Mouse (Mus musculus) bone marrow, adult 2 months (tissue): ENCODE data around the gene Gapdh. TPM values are rescaled to one million over a fixed set of nuclear protein-coding genes. Genes with fewer than 3 reads are reported as not detected.
A peak's percentile ranks its signal among the peaks of the same experiment; 100 is the strongest.

Source experiments
- H3K27ac ChIP-seq: fragments of 200-500 bp; 2 replicates; pipeline ENCODE4 v1.5.1; 2012; ENCODE audit warnings: low read depth, mild to moderate bottlenecking, control low read depth, inconsistent platforms, low read length; ENCODE audit not compliant: control insufficient read depth, poor library complexity, insufficient read depth
- H3K4me1 ChIP-seq: fragments of 200-500 bp; 2 replicates; pipeline ENCODE4 v1.6.1; 2011; ENCODE audit warnings: low read length; ENCODE audit not compliant: control insufficient read depth, insufficient read depth
- H3K4me3 ChIP-seq: fragments of 200-500 bp; replicated peaks from 2 replicates; pipeline ENCODE3; 2011; ENCODE audit warnings: mild to moderate bottlenecking, low read depth, low read length, control low read depth; ENCODE audit not compliant: control insufficient read depth
- CTCF ChIP-seq: fragments of 200-500 bp; IDR thresholded peaks from 2 replicates; pipeline ENCODE4 v1.5.1; 2011; ENCODE audit warnings: low read length, control low read depth; ENCODE audit not compliant: control insufficient read depth, insufficient read depth
- POLR2A ChIP-seq: fragments of 200-500 bp; IDR thresholded peaks from 2 replicates; pipeline ENCODE4 v1.6.1; 2011; ENCODE audit warnings: low read depth, mild to moderate bottlenecking, control low read depth, low read length, borderline replicate concordance; ENCODE audit not compliant: control insufficient read depth
- WGBS: fragments of 180-500 bp; shearing (Covaris S2); methylation state at CpG from one replicate; pipeline ENCODE4 v1.1.7; 2018; 5-methylcytosine and 5-hydroxymethylcytosine counted together
- polyA plus RNA-seq: library from polyadenylated mRNA; stranded (reverse); fragments of >200 nt; gene quantifications from 2 replicates; pipeline ENCODE4 v1.2.4, GENCODE M21; 2011; ENCODE audit warnings: low replicate concordance; ENCODE audit not compliant: missing spikeins, insufficient read depth, insufficient read length

The Gapdh gene
- polyA plus RNA-seq, 1 experiment, result 98.2 TPM

- WGBS, result 94% methylated on average over 7 of the region's 7 CpGs
- H3K4me1 ChIP-seq, result no peaks in the 10 kb centered on the region
Measured at GRCm38 (mm10) chr6:125179601-125180000, 13.3 kb upstream of the Gapdh start.

GRCm38 (mm10) chr6:125175469-125175868 lies 9.2 kb upstream of the Gapdh start:
- no peak for TF ChIP-seq POLR2A
- no peak for TF ChIP-seq CTCF
- Histone ChIP-seq H3K27ac (no peak overlapping the region), H3K4me1 (no peaks in the 10 kb centered on the region), H3K4me3 (no peak overlapping the region)
- 95% methylated on average over 5 of the region's 5 CpGs for WGBS

More at GRCm38 (mm10) chr6:125179601-125180000, 13.3 kb upstream of the Gapdh start:
- no peak overlapping the region for H3K27ac ChIP-seq
- H3K4me3 ChIP-seq, result no peak overlapping the region
- TF ChIP-seq CTCF (no peak), POLR2A (no peak)

GRCm38 (mm10) chr6:125173256-125173655 lies 7.0 kb upstream of the Gapdh start:
- H3K27ac ChIP-seq, result no peak overlapping the region
- H3K4me1 ChIP-seq, result no peaks in the 10 kb centered on the region
- TF ChIP-seq CTCF (no peak), POLR2A (no peak)
- 95% methylated on average over 7 of the region's 7 CpGs for WGBS
- H3K4me3 ChIP-seq, result no peak overlapping the region

GRCm38 (mm10) chr6:125172474-125172873 lies 6.2 kb upstream of the Gapdh start:
- no peak for TF ChIP-seq CTCF
- no peak for TF ChIP-seq POLR2A
- Histone ChIP-seq H3K4me1 (no peaks in the 10 kb centered on the region), H3K4me3 (no peak overlapping the region), H3K27ac (no peak overlapping the region)
- 93% methylated on average over 2 of the region's 2 CpGs for WGBS

- Histone ChIP-seq H3K4me1 (peaks cover 2% of the 10 kb centered on the region; the same call in 1 of the 2 replicates), H3K27ac (no peak overlapping the region), H3K4me3 (no peak overlapping the region)
- no peak for TF ChIP-seq CTCF
- no peak for TF ChIP-seq POLR2A
- WGBS, result 89% methylated on average over 6 of the region's 6 CpGs
Measured at GRCm38 (mm10) chr6:125170194-125170593, 3.9 kb upstream of the Gapdh start.

- peaks cover 2% of the 10 kb centered on the region; the same call in 1 of the 2 replicates for H3K4me1 ChIP-seq
- H3K27ac ChIP-seq, result no peak overlapping the region
- WGBS, result 94% methylated on average over 14 of the region's 14 CpGs
- no peak overlapping the region for H3K4me3 ChIP-seq
- TF ChIP-seq POLR2A (no peak), CTCF (no peak)
Measured at GRCm38 (mm10) chr6:125168086-125168485, 1.8 kb upstream of the Gapdh start.

GRCm38 (mm10) chr6:125166861-125167650 lies 789 bp upstream of the Gapdh start:
- TF ChIP-seq POLR2A (no peak), CTCF (no peak)
- Histone ChIP-seq H3K4me3 (no peak overlapping the region), H3K4me1 (peaks cover 2% of the 10 kb centered on the region; the same call in 1 of the 2 replicates), H3K27ac (peak overlapping the region; percentile 49)
- 33% methylated on average over 10 of the region's 10 CpGs for WGBS

- H3K27ac ChIP-seq, result peak overlapping the region; percentile 92
- H3K4me1 ChIP-seq, result peaks cover 5% of the 10 kb centered on the region
Measured at GRCm38 (mm10) chr6:125165328-125165891, 857 bp downstream of the Gapdh start.

More at GRCm38 (mm10) chr6:125165328-125165891, 857 bp downstream of the Gapdh start:
- WGBS, result under 1% methylated on average over 36 of the region's 36 CpGs
- peak; percentile 98 for TF ChIP-seq POLR2A
- no peak for TF ChIP-seq CTCF
- H3K4me3 ChIP-seq, result peak overlapping the region; percentile 96
